ENCODE assay signal across 29 mouse cellular contexts in genomic region chr15:10758808-10759207, GRCm38 (mm10). TPM values are rescaled to one million over a fixed set of nuclear protein-coding genes. Genes with fewer than 3 reads are reported as not detected.
DNase-seq lines count a peak whose midpoint lies in the region; ATAC-seq and TF ChIP-seq lines count a peak whose summit lies in the region.
"Had no signal": no experiment of that assay in that cellular context is flagged by ENCODE, and none has a peak within 500 bp of the region (broad histone marks: within the 10 kb centered on the region; RNA-seq: fewer than 3 reads in every experiment).

No protein-coding gene starts in this region.

- H3K9me3 ChIP-seq in hindbrain, embryonic 11.5 days (ENCODE audit: control insufficient read depth, low read length): no peaks in the 10 kb centered on the region
- H3K9me3 ChIP-seq: forebrain, embryonic 12.5 days; hindbrain, embryonic 13.5 days; liver, embryonic 15.5 days; lung, embryonic 15.5 days; midbrain, embryonic 15.5 days; neural tube, embryonic 12.5 days had no signal

- no peaks in the 10 kb centered on the region for H3K27me3 ChIP-seq in cerebellum, adult 2 months (ENCODE audit: control insufficient read depth, insufficient read depth, low read length)
- H3K27me3 ChIP-seq in hindbrain, embryonic 11.5 days (ENCODE audit: control insufficient read depth, insufficient read depth, low read length): no peaks in the 10 kb centered on the region
- H3K27me3 ChIP-seq: forebrain, embryonic 12.5 days; hindbrain, embryonic 13.5 days; liver, embryonic 15.5 days; lung, embryonic 15.5 days; midbrain, embryonic 15.5 days; neural tube, embryonic 12.5 days had no signal

- DNase-seq in adrenal gland, adult 2 months: peak; percentile 49
- no peak for DNase-seq in adrenal gland, postnatal 10 days
- peak; percentile 70 for DNase-seq in 3T3-L1 (ENCODE audit: low read depth, low spot score)
- no peak for DNase-seq in kidney, adult 11 months
- DNase-seq in cerebellum, adult 2 months: no peak
- no peak for DNase-seq in hindbrain, embryonic 11.5 days (ENCODE audit: low spot score)
- DNase-seq: adrenal gland, adult 8-10 months; cerebellum, adult 11 months; cerebellum, adult 9-11 months; forebrain, postnatal 0 days; gastrocnemius, postnatal 14 days; heart, postnatal 36 days; kidney, adult 2 months; kidney, postnatal 4 days; layer of hippocampus, adult 9-11 months; liver; lung, postnatal 4 days; right cerebral cortex, adult 18-20 months; spleen, adult 18-20 months had no signal

- peak overlapping the region; percentile 91; the same call in 1 of the 2 replicates for H3K27ac ChIP-seq in embryonic fibroblast, embryonic 13.5 days (ENCODE audit: insufficient read depth, low read length)
- H3K27ac ChIP-seq in cerebellum, adult 2 months (ENCODE audit: insufficient read depth, low read length): no peak overlapping the region
- H3K27ac ChIP-seq in hindbrain, embryonic 11.5 days (ENCODE audit: low read depth, low read length): no peak overlapping the region
- H3K27ac ChIP-seq: forebrain, embryonic 12.5 days; hindbrain, embryonic 13.5 days; liver, embryonic 15.5 days; lung, embryonic 15.5 days; midbrain, embryonic 15.5 days; neural tube, embryonic 12.5 days had no signal

- no peak for TF ChIP-seq POLR2A in embryonic fibroblast, embryonic 13.5 days (IDR thresholded peaks at IDR 0.05; ENCODE audit: low read depth, low read length)
- TF ChIP-seq POLR2A in cerebellum, adult 2 months (IDR thresholded peaks at IDR 0.05; ENCODE audit: borderline replicate concordance, insufficient read depth, low read length): no peak

- H3K36me3 ChIP-seq in hindbrain, embryonic 11.5 days (ENCODE audit: control insufficient read depth, insufficient read depth, low read length): no peaks in the 10 kb centered on the region
- H3K36me3 ChIP-seq: forebrain, embryonic 12.5 days; hindbrain, embryonic 13.5 days; liver, embryonic 15.5 days; lung, embryonic 15.5 days; midbrain, embryonic 15.5 days; neural tube, embryonic 12.5 days had no signal

- H3K9ac ChIP-seq in hindbrain, embryonic 11.5 days (ENCODE audit: low read depth, low read length): no peak overlapping the region
- H3K9ac ChIP-seq: forebrain, embryonic 12.5 days; forebrain, postnatal 0 days; hindbrain, embryonic 13.5 days; liver, embryonic 15.5 days; lung, embryonic 15.5 days; midbrain, embryonic 15.5 days; neural tube, embryonic 12.5 days had no signal

- TF ChIP-seq CTCF in embryonic fibroblast, embryonic 13.5 days (IDR thresholded peaks at IDR 0.05; ENCODE audit: borderline replicate concordance, insufficient read depth, low read length): no peak
- no peak for TF ChIP-seq CTCF in cerebellum, adult 2 months (IDR thresholded peaks at IDR 0.05; ENCODE audit: borderline replicate concordance, insufficient read depth, low read depth, low read length)

- no peak overlapping the region for H3K4me2 ChIP-seq in hindbrain, embryonic 11.5 days (replicated peaks; ENCODE audit: low read depth, low read length)
- H3K4me2 ChIP-seq: forebrain, embryonic 12.5 days; heart, embryonic 11.5 days; hindbrain, embryonic 13.5 days; liver, embryonic 15.5 days; lung, embryonic 15.5 days; midbrain, embryonic 15.5 days; neural tube, embryonic 12.5 days had no signal

- peak; percentile 59 for ATAC-seq in megakaryocyte, adult 5-6 weeks (ENCODE audit: poor library complexity, severe bottlenecking)
- ATAC-seq in hindbrain, embryonic 11.5 days (ENCODE audit: low FRiP score): no peak
- ATAC-seq: activated CD4-positive, CD25-positive, alpha-beta regulatory T cell, adult 4 months; forebrain, postnatal 0 days; midbrain, embryonic 15.5 days had no signal

- H3K4me1 ChIP-seq in embryonic fibroblast, embryonic 13.5 days (ENCODE audit: control insufficient read depth, insufficient read depth, low read length): peaks cover 6% of the 10 kb centered on the region
- no peaks in the 10 kb centered on the region; the same call in 1 of the 2 replicates for H3K4me1 ChIP-seq in cerebellum, adult 2 months (ENCODE audit: control insufficient read depth, insufficient read depth, low read length)
- no peaks in the 10 kb centered on the region for H3K4me1 ChIP-seq in hindbrain, embryonic 11.5 days (replicated peaks; ENCODE audit: control insufficient read depth, insufficient read depth, low read length)
- H3K4me1 ChIP-seq: forebrain, embryonic 12.5 days; hindbrain, embryonic 13.5 days; liver, embryonic 15.5 days; lung, embryonic 15.5 days; midbrain, embryonic 15.5 days; neural tube, embryonic 12.5 days had no signal

- no peak overlapping the region for H3K4me3 ChIP-seq in embryonic fibroblast, embryonic 13.5 days (ENCODE audit: insufficient read depth, low read length)
- no peak overlapping the region for H3K4me3 ChIP-seq in cerebellum, adult 2 months (replicated peaks; ENCODE audit: insufficient read depth, low read depth, low read length)
- no peak overlapping the region for H3K4me3 ChIP-seq in hindbrain, embryonic 11.5 days (ENCODE audit: low read depth, low read length)
- H3K4me3 ChIP-seq: forebrain, embryonic 12.5 days; hindbrain, embryonic 13.5 days; liver, embryonic 15.5 days; lung, embryonic 15.5 days; midbrain, embryonic 15.5 days; neural tube, embryonic 12.5 days had no signal

RNA-seq across cellular contexts. Expression of gene Rai14, which starts 44.4 kb away (rescaled TPM):
- total RNA-seq in adrenal gland, adult 2 months (2021): 10 to 100 TPM; 23.2 to 28.9 TPM
- 1.2 and 2.0 TPM in 2 replicates for polyA plus RNA-seq in adrenal gland, adult 2 months (2012; rRNA removed)
- 10 to 100 TPM; 18.7 to 21.0 TPM for total RNA-seq in adrenal gland, postnatal 10 days (2021)
- polyA plus RNA-seq in embryonic fibroblast, embryonic 13.5 days (2011; ENCODE audit: insufficient read length, low read depth, missing spikeins): 134 and 136 TPM in 2 replicates
- total RNA-seq in megakaryocyte, adult 5-6 weeks (2015): 1.6 and 2.8 TPM in 2 replicates
- 2.5 and 3.0 TPM in 2 replicates for total RNA-seq in megakaryocyte, adult 5-6 weeks (2017)
- 2.7 and 2.8 TPM in 2 replicates for polyA plus RNA-seq in cerebellum, adult 2 months (2012; rRNA removed)
- polyA plus RNA-seq in hindbrain, embryonic 11.5 days (2014; fragmentation: Nextera tagmentation; extraction: Ambion mirVana): 86.0 and 93.4 TPM in 2 replicates

Comparison
In these comparisons a context has a peak if more than half of its experiments do, and no peak if none do; other contexts are left out.
1. DNase-seq: peak in adrenal gland, adult 2 months (single experiment) and 3T3-L1 (single experiment); none in adrenal gland, postnatal 10 days (single experiment), kidney, adult 11 months (single experiment), cerebellum, adult 2 months (0 of 2) and hindbrain, embryonic 11.5 days (single experiment).
2. RNA of gene Rai14, which starts 44.4 kb away (polyA plus RNA-seq): 134 to 136 TPM in embryonic fibroblast, embryonic 13.5 days and 86.0 to 93.4 TPM in hindbrain, embryonic 11.5 days; 2.7 to 2.8 TPM in cerebellum, adult 2 months and 1.2 to 2.0 TPM in adrenal gland, adult 2 months; every median in the first group is over 10 times any median in the second.